Mouse (Mus musculus): ENCODE measurements around the gene Arhgef28. TPM values are rescaled to one million over a fixed set of nuclear protein-coding genes. Genes with fewer than 3 reads are reported as not detected.

The Arhgef28 gene
- polyA plus RNA-seq, 1 experiment: 6.7 TPM

- H3K4me1 ChIP-seq (ENCODE audit: control insufficient read depth, insufficient read depth, low read length): no peaks in the 10 kb centered on the region
- H3K9ac ChIP-seq (ENCODE audit: low read depth, poor library complexity, severe bottlenecking): no peak overlapping the region
- no peaks in the 10 kb centered on the region for H3K27me3 ChIP-seq (ENCODE audit: control insufficient read depth, insufficient read depth, low read length, poor library complexity, severe bottlenecking)
- TF ChIP-seq CTCF (IDR thresholded peaks at IDR 0.05; ENCODE audit: low read depth, low read length) (no peak), POLR2A (IDR thresholded peaks at IDR 0.05; ENCODE audit: insufficient read depth, low read length) (no peak), EP300 (IDR thresholded peaks at IDR 0.05; ENCODE audit: insufficient read depth, low read depth, low read length) (0 out of 2 replicates have a peak, but pooled peaks have one; percentile 46)
- no peak overlapping the region for H3K27ac ChIP-seq (ENCODE audit: insufficient read depth, low read length)
- H3K36me3 ChIP-seq (ENCODE audit: control insufficient read depth, insufficient read depth, low read length, poor library complexity, severe bottlenecking): no peaks in the 10 kb centered on the region
- no peaks in the 10 kb centered on the region for H3K9me3 ChIP-seq (replicated peaks; ENCODE audit: control insufficient read depth, insufficient read depth, low read length, poor library complexity, severe bottlenecking)
- H3K4me3 ChIP-seq (ENCODE audit: low read depth, low read length): no peak overlapping the region
Measured at GRCm38 (mm10) chr13:98003690-98004089, 202.5 kb downstream of the Arhgef28 start.

DNA sequence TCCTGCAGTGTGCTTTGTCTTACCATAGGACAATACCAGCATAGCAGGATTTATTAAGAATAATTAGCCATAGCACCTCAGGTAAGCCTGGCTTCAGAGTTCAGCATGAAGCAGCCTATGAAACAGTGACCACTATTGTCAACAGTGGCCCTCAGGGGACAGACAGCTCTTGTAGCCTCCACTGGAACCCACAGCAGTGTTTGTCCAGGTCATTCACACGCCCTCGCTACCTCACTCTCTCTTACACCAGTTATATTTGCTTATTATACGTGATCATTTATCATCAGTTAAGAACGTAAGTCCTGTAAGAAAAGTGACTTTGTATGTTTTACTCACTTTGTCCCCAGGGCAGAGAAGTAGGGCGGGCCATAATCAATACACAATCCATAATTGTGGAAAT, 203.6 kb downstream of the Arhgef28 start:
- Histone ChIP-seq H3K9ac (ENCODE audit: low read depth, poor library complexity, severe bottlenecking) (no peak overlapping the region), H3K27me3 (ENCODE audit: control insufficient read depth, insufficient read depth, low read length, poor library complexity, severe bottlenecking) (no peaks in the 10 kb centered on the region), H3K9me3 (replicated peaks; ENCODE audit: control insufficient read depth, insufficient read depth, low read length, poor library complexity, severe bottlenecking) (no peaks in the 10 kb centered on the region), H3K4me1 (ENCODE audit: control insufficient read depth, insufficient read depth, low read length) (no peaks in the 10 kb centered on the region), H3K36me3 (ENCODE audit: control insufficient read depth, insufficient read depth, low read length, poor library complexity, severe bottlenecking) (no peaks in the 10 kb centered on the region), H3K27ac (ENCODE audit: insufficient read depth, low read length) (no peak overlapping the region), H3K4me3 (ENCODE audit: low read depth, low read length) (no peak overlapping the region)
- TF ChIP-seq EP300 (IDR thresholded peaks at IDR 0.05; ENCODE audit: insufficient read depth, low read depth, low read length): no peak
- no peak for TF ChIP-seq CTCF (IDR thresholded peaks at IDR 0.05; ENCODE audit: low read depth, low read length)
- no peak for TF ChIP-seq POLR2A (IDR thresholded peaks at IDR 0.05; ENCODE audit: insufficient read depth, low read length)

GRCm38 (mm10) chr13:98002121-98002520, 204.1 kb downstream of the Arhgef28 start:
- H3K9me3 ChIP-seq (replicated peaks; ENCODE audit: control insufficient read depth, insufficient read depth, low read length, poor library complexity, severe bottlenecking): no peaks in the 10 kb centered on the region
- H3K27me3 ChIP-seq (ENCODE audit: control insufficient read depth, insufficient read depth, low read length, poor library complexity, severe bottlenecking): no peaks in the 10 kb centered on the region
- H3K36me3 ChIP-seq (ENCODE audit: control insufficient read depth, insufficient read depth, low read length, poor library complexity, severe bottlenecking): no peaks in the 10 kb centered on the region
- TF ChIP-seq CTCF (IDR thresholded peaks at IDR 0.05; ENCODE audit: low read depth, low read length): no peak
- no peak for TF ChIP-seq EP300 (IDR thresholded peaks at IDR 0.05; ENCODE audit: insufficient read depth, low read depth, low read length)
- no peak for TF ChIP-seq POLR2A (IDR thresholded peaks at IDR 0.05; ENCODE audit: insufficient read depth, low read length)
- H3K4me1 ChIP-seq (ENCODE audit: control insufficient read depth, insufficient read depth, low read length): no peaks in the 10 kb centered on the region
- no peak overlapping the region for H3K27ac ChIP-seq (ENCODE audit: insufficient read depth, low read length)
- H3K9ac ChIP-seq (ENCODE audit: low read depth, poor library complexity, severe bottlenecking): no peak overlapping the region
- no peak overlapping the region for H3K4me3 ChIP-seq (ENCODE audit: low read depth, low read length)

GRCm38 (mm10) chr13:98001719-98002118, 204.5 kb downstream of the Arhgef28 start:
- H3K4me1 ChIP-seq (ENCODE audit: control insufficient read depth, insufficient read depth, low read length): no peaks in the 10 kb centered on the region
- no peak overlapping the region for H3K9ac ChIP-seq (ENCODE audit: low read depth, poor library complexity, severe bottlenecking)
- H3K27ac ChIP-seq (ENCODE audit: insufficient read depth, low read length): no peak overlapping the region
- TF ChIP-seq POLR2A (IDR thresholded peaks at IDR 0.05; ENCODE audit: insufficient read depth, low read length) (no peak), CTCF (IDR thresholded peaks at IDR 0.05; ENCODE audit: low read depth, low read length) (no peak), EP300 (IDR thresholded peaks at IDR 0.05; ENCODE audit: insufficient read depth, low read depth, low read length) (no peak)
- no peaks in the 10 kb centered on the region for H3K27me3 ChIP-seq (ENCODE audit: control insufficient read depth, insufficient read depth, low read length, poor library complexity, severe bottlenecking)
- H3K4me3 ChIP-seq (ENCODE audit: low read depth, low read length): no peak overlapping the region
- H3K9me3 ChIP-seq (replicated peaks; ENCODE audit: control insufficient read depth, insufficient read depth, low read length, poor library complexity, severe bottlenecking): no peaks in the 10 kb centered on the region
- H3K36me3 ChIP-seq (ENCODE audit: control insufficient read depth, insufficient read depth, low read length, poor library complexity, severe bottlenecking): no peaks in the 10 kb centered on the region

GRCm38 (mm10) chr13:98000841-98001240, 205.4 kb downstream of the Arhgef28 start:
- H3K27me3 ChIP-seq (ENCODE audit: control insufficient read depth, insufficient read depth, low read length, poor library complexity, severe bottlenecking): no peaks in the 10 kb centered on the region
- no peak overlapping the region for H3K9ac ChIP-seq (ENCODE audit: low read depth, poor library complexity, severe bottlenecking)
- H3K4me1 ChIP-seq (ENCODE audit: control insufficient read depth, insufficient read depth, low read length): no peaks in the 10 kb centered on the region
- no peaks in the 10 kb centered on the region for H3K9me3 ChIP-seq (replicated peaks; ENCODE audit: control insufficient read depth, insufficient read depth, low read length, poor library complexity, severe bottlenecking)
- H3K27ac ChIP-seq (ENCODE audit: insufficient read depth, low read length): no peak overlapping the region
- TF ChIP-seq EP300 (IDR thresholded peaks at IDR 0.05; ENCODE audit: insufficient read depth, low read depth, low read length) (no peak), CTCF (IDR thresholded peaks at IDR 0.05; ENCODE audit: low read depth, low read length) (no peak), POLR2A (IDR thresholded peaks at IDR 0.05; ENCODE audit: insufficient read depth, low read length) (no peak)
- H3K4me3 ChIP-seq (ENCODE audit: low read depth, low read length): no peak overlapping the region
- no peaks in the 10 kb centered on the region for H3K36me3 ChIP-seq (ENCODE audit: control insufficient read depth, insufficient read depth, low read length, poor library complexity, severe bottlenecking)

GRCm38 (mm10) chr13:97999130-97999529, 207.1 kb downstream of the Arhgef28 start:
- H3K4me1 ChIP-seq (ENCODE audit: control insufficient read depth, insufficient read depth, low read length): no peaks in the 10 kb centered on the region
- H3K9ac ChIP-seq (ENCODE audit: low read depth, poor library complexity, severe bottlenecking): no peak overlapping the region
- TF ChIP-seq EP300 (IDR thresholded peaks at IDR 0.05; ENCODE audit: insufficient read depth, low read depth, low read length) (no peak), POLR2A (IDR thresholded peaks at IDR 0.05; ENCODE audit: insufficient read depth, low read length) (no peak), CTCF (IDR thresholded peaks at IDR 0.05; ENCODE audit: low read depth, low read length) (no peak)
- no peaks in the 10 kb centered on the region for H3K27me3 ChIP-seq (ENCODE audit: control insufficient read depth, insufficient read depth, low read length, poor library complexity, severe bottlenecking)
- no peaks in the 10 kb centered on the region for H3K36me3 ChIP-seq (ENCODE audit: control insufficient read depth, insufficient read depth, low read length, poor library complexity, severe bottlenecking)
- no peaks in the 10 kb centered on the region for H3K9me3 ChIP-seq (replicated peaks; ENCODE audit: control insufficient read depth, insufficient read depth, low read length, poor library complexity, severe bottlenecking)
- no peak overlapping the region for H3K4me3 ChIP-seq (ENCODE audit: low read depth, low read length)
- no peak overlapping the region for H3K27ac ChIP-seq (ENCODE audit: insufficient read depth, low read length)
